Mouse (Mus musculus): ENCODE data around the gene Piwil4.

The Piwil4 gene

GRCm38 (mm10) chr9:14740151-14740924 is at the start of gene Piwil4:
Gene Piwil4 (minus strand): TSS chr9:14740733.
- no peak for DNase-seq

- no peak for DNase-seq
Observed at GRCm38 (mm10) chr9:14787356-14787755, 46.8 kb upstream of the Piwil4 start.

DNA sequence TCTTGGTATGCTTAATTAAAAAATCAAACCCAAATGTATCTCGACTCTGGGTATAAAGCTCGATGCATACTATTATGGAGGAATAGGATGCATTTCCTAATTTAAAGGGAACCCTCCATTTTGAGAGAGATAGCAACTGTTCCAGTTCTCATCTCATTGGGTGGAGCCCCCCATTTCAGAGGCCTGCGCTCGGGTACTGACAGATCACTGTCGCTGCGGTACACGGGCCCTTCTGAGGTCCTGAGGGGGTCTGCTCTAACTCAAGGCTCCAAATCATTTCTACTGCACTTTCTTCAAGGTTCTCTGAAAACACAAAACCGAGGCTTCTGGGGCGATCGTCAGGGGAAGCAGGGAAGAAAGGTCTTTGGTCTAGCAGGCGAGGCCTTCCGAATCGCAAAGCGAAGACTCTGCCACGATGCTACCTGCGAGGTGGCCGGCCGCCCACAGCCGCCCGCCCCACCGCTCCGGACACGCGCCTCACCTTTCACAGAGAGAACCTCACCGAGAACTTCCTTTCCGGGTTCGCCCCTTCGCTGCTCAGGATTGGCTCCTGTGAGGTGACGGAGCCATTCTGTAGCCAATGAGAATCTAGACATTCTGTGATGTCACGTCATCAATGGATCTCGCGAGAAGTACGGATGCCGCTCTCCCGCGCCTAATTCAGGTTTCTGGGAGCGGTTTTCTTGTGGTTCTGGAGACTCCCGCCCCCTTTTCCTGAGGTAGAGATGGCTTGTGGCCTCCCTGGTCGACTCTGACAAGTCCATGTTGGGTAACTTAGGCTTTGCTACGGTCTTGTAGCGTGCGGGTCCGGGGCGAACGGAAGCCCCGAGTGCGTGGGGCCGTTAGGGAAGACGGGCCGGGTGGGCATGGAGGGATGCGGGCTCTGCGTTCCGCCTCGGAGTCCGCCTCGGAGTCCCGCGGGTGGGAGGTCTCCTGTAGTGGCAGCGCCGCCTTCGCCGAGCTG is 43.8 kb upstream of the Piwil4 start, which contains the start of the genes Mre11a and Ankrd49:
Gene Mre11a, plus strand, starts transcription at position 616 of the 964 bp plus-strand sequence.
Gene Ankrd49, minus strand, starts transcription at position 818 of the 964 bp plus-strand sequence.
- DNase-seq, result peak; percentile 95

DNA sequence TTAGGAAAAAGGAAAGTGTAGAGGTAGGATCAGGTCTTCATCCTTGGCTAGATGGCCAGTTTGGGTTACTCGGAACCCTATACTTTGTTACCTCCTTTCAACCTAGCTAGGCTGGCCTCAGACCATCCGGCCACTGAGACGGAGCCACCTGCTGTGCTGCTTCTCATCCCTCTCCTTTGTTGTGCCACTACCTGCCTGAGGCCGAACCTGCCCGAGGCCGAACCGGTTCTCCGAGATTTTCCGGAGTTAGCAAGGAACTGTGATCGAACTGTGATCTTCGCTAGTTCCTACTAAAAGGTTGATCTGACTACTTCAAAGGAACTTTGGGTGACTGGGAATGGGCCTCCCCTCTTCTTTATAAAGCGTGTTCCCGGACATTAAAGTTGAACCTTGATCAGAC is 37.8 kb upstream of the Piwil4 start:
- DNase-seq, result no peak

DNA sequence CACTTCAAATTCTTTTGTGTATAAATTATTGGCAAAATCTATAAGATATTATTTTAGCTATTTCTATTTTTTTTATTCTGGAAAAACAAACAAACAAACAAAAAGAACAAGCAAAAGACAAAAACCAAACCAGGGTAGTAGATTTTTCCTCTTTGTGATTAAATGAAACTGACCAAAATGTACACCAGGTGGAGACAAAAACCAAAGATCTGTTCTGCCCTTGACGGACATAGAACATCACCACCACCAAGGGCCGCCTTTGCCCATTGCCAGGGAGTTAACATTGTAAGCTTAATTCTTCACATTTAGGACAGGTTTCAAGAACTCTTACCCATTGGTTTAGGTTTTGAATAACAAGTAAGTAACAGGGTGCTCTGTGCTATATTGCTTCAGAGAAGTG is 33.3 kb upstream of the Piwil4 start:
- no peak for DNase-seq

GRCm38 (mm10) chr9:14772074-14772473 is 31.5 kb upstream of the Piwil4 start:
- no peak for DNase-seq

DNA sequence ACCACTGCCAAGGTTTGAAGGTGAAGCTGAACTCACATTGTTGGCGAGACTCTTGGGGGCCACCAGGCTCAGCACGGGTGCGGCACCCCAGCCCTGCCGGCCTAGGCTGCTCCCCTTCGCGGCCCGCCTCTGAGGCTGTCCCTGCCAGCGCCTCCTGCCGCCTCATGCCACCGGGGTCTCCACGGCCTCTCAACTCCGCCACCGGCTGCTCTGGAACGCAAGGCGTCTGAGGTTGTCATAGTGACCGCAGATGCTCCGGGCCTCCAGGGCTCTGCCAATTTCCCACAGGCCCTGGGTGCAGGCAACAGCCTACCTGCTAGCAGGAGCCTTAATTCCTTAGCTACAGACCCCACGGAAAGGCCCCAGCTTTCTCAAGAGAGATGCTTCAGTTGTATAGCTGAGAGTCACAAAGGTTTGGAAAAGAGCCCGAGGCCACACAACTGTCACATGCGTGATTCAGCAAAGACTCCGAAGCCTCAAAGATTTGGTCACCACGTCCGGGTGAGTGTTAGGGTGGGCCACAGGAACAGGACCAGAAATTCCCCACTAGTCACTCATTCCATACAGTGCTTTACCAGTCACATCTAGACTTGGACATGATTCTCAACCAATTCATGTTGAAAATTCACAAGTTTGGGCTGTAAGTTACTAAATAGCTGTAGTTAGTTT is 30.4 kb upstream of the Piwil4 start, which contains the start of gene 1700012B09Rik:
Gene 1700012B09Rik, minus strand, starts transcription at position 228 of the 669 bp plus-strand sequence.
- DNase-seq, result no peak

GRCm38 (mm10) chr9:14769811-14770210 is 29.3 kb upstream of the Piwil4 start:
- no peak for DNase-seq

DNA sequence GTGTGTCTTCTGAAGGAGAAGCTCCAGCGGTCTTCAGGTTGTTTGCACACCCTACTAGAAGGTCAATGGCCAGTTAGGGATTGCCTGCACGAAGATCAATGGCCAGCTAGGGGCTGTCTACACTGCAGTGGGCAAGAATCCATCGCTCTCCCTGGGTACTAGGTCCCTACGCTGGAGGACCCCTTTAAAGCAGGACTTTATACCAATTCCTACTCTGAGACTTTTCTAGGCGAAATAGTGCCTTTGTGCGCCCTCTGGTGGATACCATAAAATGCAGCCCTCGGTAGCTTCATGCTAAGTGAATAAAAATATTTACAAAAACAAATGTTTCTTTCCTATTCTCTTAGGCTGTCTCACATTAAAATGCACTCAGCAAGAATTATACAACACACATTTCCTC is 24.2 kb upstream of the Piwil4 start:
- peak; percentile 29 for DNase-seq

DNA sequence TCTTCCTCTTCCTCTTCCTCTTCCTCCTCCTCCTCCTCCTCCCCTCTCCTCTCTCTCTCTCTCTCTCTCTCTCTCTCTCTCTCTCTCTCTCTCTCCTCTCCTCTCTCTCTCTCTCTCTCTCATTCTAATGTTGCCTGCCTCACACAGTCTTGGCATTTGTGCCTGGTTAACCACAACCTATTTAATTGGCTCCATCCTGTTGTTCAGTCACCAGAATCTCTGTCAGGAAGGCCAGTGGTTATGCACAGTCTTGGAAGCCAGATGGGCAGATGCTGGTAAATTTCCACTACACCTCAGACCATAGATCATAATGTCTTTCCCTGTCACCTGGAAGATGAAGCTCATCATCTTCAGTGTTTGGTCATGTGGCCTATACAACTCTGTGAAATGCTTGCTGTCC is 18.7 kb upstream of the Piwil4 start:
- no peak for DNase-seq

- no peak for DNase-seq
Observed at GRCm38 (mm10) chr9:14758590-14758989, 18.1 kb upstream of the Piwil4 start.

DNA sequence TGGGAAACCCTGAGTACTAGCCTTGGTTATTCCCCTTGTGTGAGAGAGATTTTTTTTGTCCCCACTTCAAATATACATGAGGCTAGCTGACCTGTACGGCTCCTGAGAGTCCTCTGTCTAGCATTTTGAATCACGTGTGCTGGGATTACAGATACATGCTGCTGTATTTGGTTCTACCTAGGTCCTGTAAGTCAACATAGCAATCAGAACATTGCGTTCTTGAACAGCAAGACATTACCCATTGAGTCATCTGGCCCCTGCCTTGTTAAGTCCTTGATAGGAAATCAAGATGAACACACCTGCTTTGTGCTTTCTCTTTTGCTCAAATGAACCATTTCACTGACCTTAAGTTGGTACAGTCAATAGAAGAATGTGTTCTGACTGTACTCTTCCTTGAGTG is 13.9 kb upstream of the Piwil4 start:
- no peak for DNase-seq

GRCm38 (mm10) chr9:14753947-14754346 is 13.4 kb upstream of the Piwil4 start:
- no peak for DNase-seq

DNA sequence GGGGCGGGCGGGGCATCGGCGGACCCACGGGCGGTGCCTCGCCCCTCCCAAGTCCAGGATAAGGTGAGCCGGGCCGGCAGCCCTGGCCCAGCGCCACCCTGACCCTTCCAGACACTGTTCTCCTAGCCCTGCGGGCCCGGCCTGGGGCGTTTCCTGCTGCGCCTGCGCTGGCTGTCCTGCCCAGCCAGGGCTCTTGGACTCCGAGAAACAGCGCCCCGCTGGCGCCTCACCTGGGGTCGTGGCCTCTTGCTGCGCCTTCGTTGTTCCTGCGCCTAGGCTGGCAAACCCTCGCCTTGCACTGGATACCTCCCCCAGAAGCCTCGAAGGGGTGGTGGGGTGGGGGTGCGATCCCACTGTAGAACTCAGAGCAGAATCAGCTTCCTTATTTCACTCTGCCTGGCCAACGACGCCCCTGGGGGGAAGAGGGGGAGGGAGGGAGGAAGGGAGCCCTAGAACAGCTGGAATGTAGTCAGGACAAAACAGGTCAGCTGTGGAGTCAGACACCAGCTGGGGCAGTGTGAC is 11.5 kb upstream of the Piwil4 start, which contains the start of gene Fut4:
Gene Fut4, minus strand, starts transcription at position 393 of the 522 bp plus-strand sequence.
- no peak for DNase-seq

GRCm38 (mm10) chr9:14751503-14752000 is 11.0 kb upstream of the Piwil4 start:
- DNase-seq, result no peak

GRCm38 (mm10) chr9:14750901-14751502 is 10.5 kb upstream of the Piwil4 start:
- DNase-seq, result no peak

- no peak for DNase-seq
Observed at GRCm38 (mm10) chr9:14739498-14740150, 909 bp downstream of the Piwil4 start.

- no peak for DNase-seq
Observed at GRCm38 (mm10) chr9:14730941-14731541, 9.5 kb downstream of the Piwil4 start.

DNA sequence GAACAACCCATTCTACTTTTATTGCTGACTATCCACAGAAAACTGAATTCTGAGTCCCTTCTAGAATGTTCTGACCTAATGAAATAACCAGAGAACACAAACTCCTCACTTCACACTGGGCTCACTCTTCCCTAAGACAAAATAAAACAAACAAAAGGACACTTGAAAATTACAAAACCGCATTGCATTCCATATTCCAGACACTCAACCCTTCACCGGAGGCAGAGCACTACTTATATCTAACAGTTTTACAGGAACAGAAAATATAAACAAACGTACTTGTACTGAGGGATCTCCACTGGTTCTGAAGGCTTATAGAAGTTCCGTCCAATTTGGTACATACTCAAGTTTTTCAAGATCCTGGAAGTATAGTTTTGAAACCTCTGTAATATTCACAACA is 12.2 kb downstream of the Piwil4 start:
- no peak for DNase-seq

DNA sequence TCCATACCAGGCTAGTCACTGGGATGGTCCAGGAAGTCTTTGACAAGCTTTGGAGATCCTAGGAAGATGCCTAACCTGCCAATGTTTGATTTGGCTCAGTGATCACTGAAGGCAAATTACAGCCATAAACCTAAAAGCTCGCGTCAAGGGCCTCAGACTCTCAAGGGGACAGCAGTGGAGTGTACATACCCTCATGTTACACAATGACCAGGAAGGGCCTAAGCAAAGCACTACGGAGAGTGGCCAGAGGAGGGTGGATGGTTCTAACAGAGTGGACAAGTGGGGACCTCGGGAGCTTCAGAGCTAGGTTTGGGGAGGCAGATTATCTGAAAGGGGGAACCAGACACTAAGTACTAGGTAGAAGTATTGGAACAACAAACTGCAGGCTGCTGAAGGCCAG is 13.9 kb downstream of the Piwil4 start:
- no peak for DNase-seq

DNA sequence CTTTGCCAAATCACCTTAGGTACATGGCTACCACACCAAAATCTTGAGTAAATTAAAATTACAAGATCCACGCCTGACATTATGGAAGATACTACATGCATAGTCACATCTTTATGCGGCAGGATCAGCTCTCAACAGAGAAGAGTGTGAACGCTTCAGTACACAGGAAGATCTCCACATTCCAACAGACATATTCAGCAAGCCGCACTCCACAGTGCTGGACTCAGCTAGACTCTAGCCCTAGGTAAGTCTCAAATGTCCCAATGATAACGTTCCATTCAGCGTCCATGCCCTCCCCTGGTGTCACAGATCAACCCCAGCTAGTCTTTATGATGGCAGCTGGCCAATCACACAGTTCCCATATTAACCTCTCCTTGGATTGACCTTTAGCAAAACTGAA is 14.5 kb downstream of the Piwil4 start:
- DNase-seq, result no peak

All from right cerebral cortex, adult 18-20 months (tissue).